Mouse (Mus musculus) testis, adult 2 months (tissue): ENCODE measurements around the gene Plet1. TPM values are rescaled to one million over a fixed set of nuclear protein-coding genes. Genes with fewer than 3 reads are reported as not detected.

ENCODE experiments used
- H3K27ac ChIP-seq: fragments of 200-500 bp; 2 replicates; pipeline ENCODE4 v1.5.1; 2012; ENCODE audit warnings: low read depth, low read length; ENCODE audit not compliant: control insufficient read depth, insufficient read depth
- H3K27me3 ChIP-seq: fragments of 200-500 bp; 2 replicates; pipeline ENCODE4 v1.6.1; 2012; ENCODE audit warnings: mild to moderate bottlenecking, low read length, moderate library complexity; ENCODE audit not compliant: control insufficient read depth, insufficient read depth
- H3K36me3 ChIP-seq: fragments of 200-500 bp; 2 replicates; pipeline ENCODE4 v1.6.1; 2012; ENCODE audit warnings: mild to moderate bottlenecking, low read length; ENCODE audit not compliant: control insufficient read depth, insufficient read depth
- H3K4me1 ChIP-seq: fragments of 200-500 bp; 2 replicates; pipeline ENCODE4 v1.6.1; 2012; ENCODE audit warnings: low read length; ENCODE audit not compliant: control insufficient read depth, insufficient read depth
- H3K4me3 ChIP-seq: fragments of 200-500 bp; 2 replicates; pipeline ENCODE4 v1.5.1; 2012; ENCODE audit warnings: low read depth, mild to moderate bottlenecking, low read length, moderate library complexity, mixed read lengths; ENCODE audit not compliant: control insufficient read depth
- CTCF ChIP-seq: fragments of 200-500 bp; IDR thresholded peaks from 2 replicates; pipeline ENCODE4 v1.5.1; 2012; ENCODE audit warnings: low read depth, mild to moderate bottlenecking, inconsistent platforms, low read length, moderate library complexity; ENCODE audit not compliant: control insufficient read depth, insufficient read depth, insufficient replicate concordance
- POLR2A ChIP-seq: fragments of 200-500 bp; IDR thresholded peaks from 2 replicates; pipeline ENCODE4 v1.6.1; 2012; ENCODE audit warnings: low read depth, mild to moderate bottlenecking, inconsistent platforms, low read length, moderate library complexity; ENCODE audit not compliant: control insufficient read depth
- polyA plus RNA-seq: library from polyadenylated mRNA; depleted of rRNA; stranded (reverse); fragments of >200 nt; gene quantifications from 2 replicates; pipeline ENCODE4 v1.2.3, GENCODE M21; 2012

Plet1 gene
- polyA plus RNA-seq, 1 experiment = 0.16 TPM

DNA sequence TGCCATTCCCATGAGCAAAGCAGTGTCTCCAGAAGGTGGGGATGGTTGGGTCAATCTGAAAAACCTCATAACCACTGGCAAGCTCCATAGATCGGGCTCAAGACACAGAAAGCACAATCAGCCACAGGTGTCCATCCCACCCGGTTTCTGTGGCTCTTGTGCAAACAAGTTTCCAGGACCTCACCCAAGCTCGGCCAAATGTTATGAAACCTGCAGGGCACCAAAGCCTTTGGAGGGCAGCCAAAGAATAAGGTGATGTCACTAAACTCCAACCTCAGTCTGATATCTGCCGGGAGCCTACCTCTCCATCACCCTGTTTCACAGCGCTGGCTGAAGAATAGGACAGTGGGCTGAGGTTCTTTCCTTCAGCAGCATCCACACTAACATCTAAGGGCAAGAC is 41.6 kb downstream of the Plet1 start:
- TF ChIP-seq CTCF = no peak
- no peak for TF ChIP-seq POLR2A
- H3K36me3 ChIP-seq = no peaks in the 10 kb centered on the region
- peaks cover 3% of the 10 kb centered on the region; the same call in 1 of the 2 replicates for H3K4me1 ChIP-seq
- H3K27me3 ChIP-seq = no peaks in the 10 kb centered on the region
- H3K27ac ChIP-seq = no peak overlapping the region
- no peak overlapping the region for H3K4me3 ChIP-seq

DNA sequence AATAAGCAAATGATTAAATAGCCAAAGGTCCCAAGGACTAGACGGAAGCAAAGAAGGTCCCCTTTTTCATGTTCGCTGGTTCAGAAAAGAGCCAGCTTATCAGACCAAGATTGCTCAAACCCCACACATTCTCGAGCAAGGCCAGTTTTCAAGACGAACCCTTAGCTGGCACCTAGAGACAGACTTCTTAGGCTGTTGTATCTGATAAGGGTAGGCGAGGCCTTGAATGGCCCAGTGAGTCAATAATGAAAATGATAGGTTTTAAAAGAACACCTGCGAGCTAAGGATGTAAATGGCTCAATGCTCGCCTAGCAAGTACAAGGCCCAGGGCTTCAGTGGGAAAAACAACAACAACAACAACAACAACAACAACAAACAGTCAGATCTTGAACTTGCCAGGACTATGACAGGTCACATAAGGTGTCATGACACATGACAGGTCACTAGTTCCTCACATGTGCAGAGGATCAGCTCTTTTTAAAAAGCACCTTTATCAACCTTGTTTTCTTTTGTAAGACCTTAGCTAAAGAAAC is 42.3 kb downstream of the Plet1 start:
- TF ChIP-seq POLR2A = no peak
- no peak for TF ChIP-seq CTCF
- H3K27me3 ChIP-seq = no peaks in the 10 kb centered on the region
- no peak overlapping the region for H3K27ac ChIP-seq
- H3K4me1 ChIP-seq = peaks cover 3% of the 10 kb centered on the region; the same call in 1 of the 2 replicates
- H3K4me3 ChIP-seq = no peak overlapping the region
- no peaks in the 10 kb centered on the region for H3K36me3 ChIP-seq

DNA sequence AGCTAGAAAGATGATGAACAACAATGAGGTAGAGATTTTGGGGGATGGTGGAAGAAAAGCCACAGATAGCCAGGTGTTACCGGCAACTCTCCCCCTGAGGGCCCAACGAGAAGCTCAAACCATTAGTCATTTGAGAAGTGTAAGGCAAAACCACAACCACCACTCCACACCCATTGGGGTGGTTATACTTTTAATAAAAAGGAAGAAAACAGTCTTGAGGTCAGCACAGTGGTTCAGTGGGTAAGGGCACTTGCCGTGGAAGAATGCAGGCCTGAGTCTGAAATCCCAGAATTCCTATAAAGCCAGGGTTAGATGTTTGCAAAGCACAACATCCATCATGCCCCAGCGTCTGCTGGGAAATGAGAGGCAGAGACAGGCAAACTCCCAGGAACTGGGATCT is 43.0 kb downstream of the Plet1 start:
- TF ChIP-seq POLR2A (no peak), CTCF (no peak)
- Histone ChIP-seq H3K27me3 (no peaks in the 10 kb centered on the region), H3K4me1 (peaks cover 3% of the 10 kb centered on the region; the same call in 1 of the 2 replicates), H3K4me3 (no peak overlapping the region), H3K27ac (no peak overlapping the region), H3K36me3 (no peaks in the 10 kb centered on the region)

DNA sequence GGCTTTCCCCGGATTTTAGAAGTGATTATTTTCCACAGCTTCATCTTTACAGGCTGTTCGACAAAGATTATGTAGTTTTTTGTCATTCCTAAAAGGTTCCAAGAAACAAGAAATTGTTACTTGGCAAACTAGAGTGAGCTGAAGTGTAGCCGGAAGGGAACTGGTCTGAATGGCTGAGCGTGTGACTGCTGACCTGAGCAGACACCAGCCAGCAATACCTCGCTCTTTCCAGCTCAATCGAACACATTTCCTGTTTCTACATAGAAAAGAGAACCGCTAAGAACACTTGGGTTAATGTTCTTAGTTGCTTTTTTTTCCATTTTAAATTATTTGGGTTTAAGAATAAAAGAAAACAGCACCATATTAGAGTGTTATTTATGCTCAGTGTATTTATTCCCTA is 45.8 kb downstream of the Plet1 start:
- H3K4me3 ChIP-seq = no peak overlapping the region
- H3K27me3 ChIP-seq = no peaks in the 10 kb centered on the region
- no peaks in the 10 kb centered on the region for H3K36me3 ChIP-seq
- no peaks in the 10 kb centered on the region for H3K4me1 ChIP-seq
- H3K27ac ChIP-seq = no peak overlapping the region
- no peak for TF ChIP-seq POLR2A
- no peak for TF ChIP-seq CTCF

DNA sequence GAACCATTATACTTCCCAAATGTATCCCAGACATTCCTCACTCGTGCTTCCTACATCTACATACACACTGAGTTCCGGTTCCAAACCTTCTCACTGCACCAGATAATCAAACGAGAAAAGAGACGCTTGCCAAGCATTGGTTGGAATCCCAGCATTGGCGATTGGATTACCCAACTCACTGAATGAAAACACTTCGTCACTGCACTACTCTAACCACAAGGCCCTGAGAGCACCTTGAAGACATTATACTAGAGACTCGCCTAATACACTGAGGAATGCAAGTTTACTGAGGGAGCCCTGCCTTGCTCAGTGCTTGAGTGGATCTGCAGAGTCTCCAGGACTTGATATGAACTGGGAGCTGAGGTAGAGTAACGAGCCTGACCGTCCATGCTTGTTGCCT is 48.1 kb downstream of the Plet1 start:
- no peaks in the 10 kb centered on the region for H3K36me3 ChIP-seq
- TF ChIP-seq CTCF (no peak), POLR2A (no peak)
- no peak overlapping the region for H3K4me3 ChIP-seq
- H3K27ac ChIP-seq = no peak overlapping the region
- no peaks in the 10 kb centered on the region for H3K27me3 ChIP-seq
- no peaks in the 10 kb centered on the region for H3K4me1 ChIP-seq

DNA sequence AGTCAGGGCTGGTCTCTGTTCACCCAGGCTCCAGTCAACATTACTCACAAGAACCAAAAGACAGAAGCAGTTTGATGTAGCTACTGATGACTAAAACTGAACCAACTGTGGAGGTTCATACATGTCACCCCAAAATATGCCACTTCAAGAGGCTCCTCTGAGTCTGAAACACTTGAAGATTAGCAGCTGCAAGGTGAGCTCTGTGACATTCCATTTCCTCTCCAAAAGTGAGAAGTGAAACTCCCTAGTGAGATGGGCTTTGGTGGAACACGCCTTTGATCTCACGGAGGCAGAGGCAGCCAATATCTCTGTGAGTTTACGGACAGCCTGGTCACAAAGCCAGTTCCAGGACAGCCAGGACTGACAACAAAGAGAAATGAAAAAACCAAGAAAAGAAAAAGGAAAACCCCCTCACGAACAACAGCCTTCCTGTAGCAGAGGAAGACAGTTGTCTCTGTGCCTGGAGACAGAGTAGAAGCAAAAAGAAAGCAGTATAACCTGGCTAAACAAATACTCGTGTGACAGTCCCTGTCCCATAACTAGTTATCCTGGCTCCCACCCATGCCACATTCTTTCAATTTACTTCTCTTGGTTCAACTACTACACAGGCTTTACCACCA is 53.6 kb downstream of the Plet1 start:
- Histone ChIP-seq H3K4me3 (no peak overlapping the region), H3K27me3 (no peaks in the 10 kb centered on the region)

DNA sequence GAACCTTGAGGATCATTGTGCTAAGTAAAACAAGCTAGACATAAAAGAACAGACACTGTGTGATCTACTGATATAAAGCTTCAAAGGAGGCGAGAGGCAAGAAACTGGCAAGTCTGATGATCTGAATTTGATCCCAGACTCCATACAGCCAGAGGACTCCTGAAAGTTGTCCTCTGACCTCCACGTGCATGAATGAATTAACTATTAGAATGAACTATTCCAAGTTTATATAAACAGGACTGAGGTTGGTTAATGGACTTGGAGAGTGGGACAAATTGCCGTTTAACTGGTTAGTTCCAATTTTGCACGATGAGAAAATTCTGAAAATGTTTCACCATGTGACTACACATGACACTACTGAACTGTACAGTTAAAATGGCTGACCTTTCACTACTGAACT is 54.6 kb downstream of the Plet1 start:
- Histone ChIP-seq H3K27ac (no peak overlapping the region), H3K36me3 (no peaks in the 10 kb centered on the region), H3K4me1 (no peaks in the 10 kb centered on the region), H3K4me3 (no peak overlapping the region), H3K27me3 (no peaks in the 10 kb centered on the region)
- TF ChIP-seq CTCF (no peak), POLR2A (no peak)

More for the DNA sequence above, 53.6 kb downstream of the Plet1 start:
- Histone ChIP-seq H3K4me1 (no peaks in the 10 kb centered on the region), H3K27ac (no peak overlapping the region), H3K36me3 (no peaks in the 10 kb centered on the region)
- TF ChIP-seq CTCF (no peak), POLR2A (no peak)

DNA sequence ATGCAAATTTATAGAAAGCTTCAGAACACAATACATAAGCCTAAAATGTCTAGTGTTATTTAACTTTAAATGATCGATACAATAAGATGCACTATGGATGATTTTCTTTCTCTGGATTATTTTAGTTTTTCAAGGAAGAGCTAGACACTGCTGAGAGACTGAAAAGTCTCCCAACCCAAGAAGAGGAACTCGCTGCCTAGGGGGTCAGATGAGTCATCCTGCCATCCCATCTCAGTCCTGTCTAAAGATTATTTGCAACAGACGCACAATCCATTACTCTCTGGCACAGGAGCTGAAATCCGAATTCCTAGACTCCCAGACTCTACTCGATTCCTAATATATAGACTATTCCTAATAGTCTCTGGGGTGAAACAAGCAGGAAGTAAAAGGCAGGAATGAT is 57.9 kb downstream of the Plet1 start:
- Histone ChIP-seq H3K27me3 (no peaks in the 10 kb centered on the region), H3K4me3 (no peak overlapping the region), H3K4me1 (no peaks in the 10 kb centered on the region), H3K27ac (no peak overlapping the region), H3K36me3 (no peaks in the 10 kb centered on the region)
- TF ChIP-seq CTCF (no peak), POLR2A (no peak)
